Mouse (Mus musculus): ENCODE results near the gene Smpx.

Smpx gene

DNA sequence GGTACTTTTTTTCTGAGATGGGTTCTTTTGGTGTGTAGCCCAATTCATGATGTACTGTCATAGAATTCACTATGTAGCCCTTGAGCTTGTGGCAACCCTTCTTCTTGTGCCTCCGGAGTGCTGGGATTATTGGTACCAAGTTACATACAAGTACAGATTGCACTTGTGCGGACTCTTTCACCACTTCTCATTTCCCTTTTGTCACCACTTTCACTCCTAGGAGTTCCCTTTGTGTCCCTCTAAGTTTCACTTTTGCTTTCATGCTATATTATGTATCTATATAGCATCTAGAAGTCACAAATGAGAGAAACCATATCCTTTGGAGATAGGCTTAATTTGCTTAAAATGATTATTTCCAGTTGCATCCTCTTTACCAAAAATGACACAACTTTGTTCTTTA, 103.0 kb downstream of the Smpx start:
- ChIA-PET POLR2A (interaction anchor here in 1 of 4 experiments (0.7 kb wide), 1 partner anchor 749 kb away, joined by 4 read pairs; no protein-coding TSS in a partner anchor), CTCF (interaction anchor here in 1 of 4 experiments (0.6 kb wide), 1 partner anchor 494 kb away, joined by 4 read pairs; no protein-coding TSS in a partner anchor)
